Mouse (Mus musculus) left cerebral cortex, postnatal 36 days (tissue): ENCODE measurements at regions not wholly inside any gene's neighbourhood (a gene's known extent, or its start where the extent isn't known, plus 50 kb on each side); places are given as distances from the start of the nearest gene placed in this dataset.

Experiments used
- DNase-seq, 2 experiments: peaks; one replicate each; pipeline ENCODE4 v3.0.0; 2021 to 2022; ENCODE audit warnings: low spot score in 2 of 2, mixed read lengths in 1 of 2
- intact Hi-C: fragments of 180-260 bp; cut with DNase I; formaldehyde crosslinking; loops from one replicate; pipeline ENCODE4 v1.15.1; 2025

DNA sequence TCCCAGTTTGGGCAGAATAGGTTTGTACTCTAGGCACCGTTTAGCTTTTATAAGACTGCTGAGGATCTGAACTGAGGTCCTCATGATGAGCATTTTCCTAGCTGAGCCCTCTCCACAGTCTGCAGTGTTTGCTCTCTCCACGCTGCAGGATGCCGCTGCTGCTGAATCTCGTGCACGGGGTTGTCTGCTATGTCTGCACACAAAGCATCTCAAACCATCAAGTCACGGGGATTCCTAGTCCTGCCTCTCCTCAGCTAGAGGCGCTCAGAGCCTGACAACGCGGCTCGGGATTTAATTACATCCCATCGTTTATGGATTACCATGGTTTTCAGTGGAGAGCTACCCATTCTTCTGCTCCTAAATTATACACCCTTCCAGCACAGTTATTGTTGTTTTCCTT, 175.6 kb downstream of the Rnf144b start:
- intact Hi-C loops: no loop called here
- DNase-seq: no peak

DNA sequence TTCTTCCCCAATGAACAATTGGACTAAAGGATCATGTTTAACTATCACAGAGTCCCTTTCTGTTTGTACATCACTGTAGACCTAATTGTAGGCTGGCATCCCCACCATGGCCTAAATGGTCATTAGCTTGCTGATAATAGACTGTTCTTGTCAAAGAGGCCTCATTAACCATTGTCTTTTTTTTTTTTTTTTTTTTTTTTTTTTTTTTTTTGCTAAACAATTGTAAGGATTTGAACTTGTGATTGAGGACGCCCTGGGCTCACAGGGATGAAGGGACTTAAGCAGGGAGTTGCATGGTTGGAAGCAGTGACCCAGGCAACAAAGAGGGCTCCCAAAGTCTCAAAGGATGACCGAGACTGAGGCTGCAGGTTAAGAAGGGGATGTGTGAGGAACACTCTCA, 178.0 kb downstream of the Rnf144b start:
- intact Hi-C loops: no loop called here
- no peak for DNase-seq

- no peak for DNase-seq
- intact Hi-C loops: loop anchor here (1.0 kb wide), 1 partner anchor 1163 kb away; no protein-coding TSS in a partner anchor
Measured at GRCm38 (mm10) chr13:47301070-47301469, 178.6 kb downstream of the Rnf144b start.

DNA sequence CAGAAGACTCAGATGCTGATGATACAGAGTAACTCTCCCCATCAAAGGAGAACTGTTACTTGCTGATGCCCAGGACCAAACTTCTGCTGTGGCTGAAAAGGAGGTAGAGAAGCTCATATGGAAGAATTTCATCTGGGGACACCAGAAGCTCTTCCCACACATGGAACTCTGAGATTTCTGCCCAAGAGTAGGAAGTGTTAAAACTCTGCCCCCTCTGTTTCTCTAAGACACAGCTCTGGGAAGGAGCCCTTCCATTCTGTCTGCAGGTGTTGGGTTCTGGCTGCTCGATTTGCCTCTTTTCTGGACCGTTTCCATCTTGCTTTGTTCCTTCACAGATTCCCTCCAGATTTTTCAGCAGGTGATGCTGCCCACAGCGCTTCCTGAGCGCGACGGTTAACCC, 187.0 kb downstream of the Rnf144b start:
- peak in 1 of 2 experiments; percentile 23 for DNase-seq
- intact Hi-C loops: no loop called here

GRCm38 (mm10) chr13:47310751-47311202, 188.3 kb downstream of the Rnf144b start:
- no peak for DNase-seq
- intact Hi-C loops: no loop called here

DNA sequence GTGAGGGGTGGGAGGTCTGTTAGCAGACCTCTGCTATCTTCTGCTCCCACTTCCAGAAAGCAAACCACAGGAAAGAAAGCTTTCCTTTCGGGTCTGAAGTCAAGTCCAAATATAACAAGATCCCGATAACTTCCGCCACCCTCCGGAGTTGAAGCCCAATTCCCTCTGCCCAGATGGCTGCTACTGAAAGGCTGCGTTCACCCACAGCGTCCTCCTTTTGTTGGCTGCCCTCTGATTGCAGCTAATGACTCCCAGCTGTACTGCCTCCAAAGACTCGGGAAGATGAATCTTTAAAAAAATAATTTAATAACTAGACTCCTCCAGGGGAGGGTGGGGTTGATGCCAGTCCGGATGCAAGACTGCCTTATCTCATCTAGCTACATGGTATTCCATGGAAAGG, 197.1 kb downstream of the Rnf144b start:
- no peak for DNase-seq
- intact Hi-C loops: no loop called here

GRCm38 (mm10) chr13:47321876-47322275, 199.4 kb downstream of the Rnf144b start:
- intact Hi-C loops: no loop called here
- no peak for DNase-seq

GRCm38 (mm10) chr13:47335996-47336684, 213.7 kb downstream of the Rnf144b start:
- intact Hi-C loops: no loop called here
- DNase-seq: peak; percentile 44

- DNase-seq: peak; percentile 26 to 35
- intact Hi-C loops: no loop called here
Measured at GRCm38 (mm10) chr13:47336865-47337441, 214.5 kb downstream of the Rnf144b start.

GRCm38 (mm10) chr13:47339411-47339810, 217.0 kb downstream of the Rnf144b start:
- intact Hi-C loops: no loop called here
- DNase-seq: no peak

DNA sequence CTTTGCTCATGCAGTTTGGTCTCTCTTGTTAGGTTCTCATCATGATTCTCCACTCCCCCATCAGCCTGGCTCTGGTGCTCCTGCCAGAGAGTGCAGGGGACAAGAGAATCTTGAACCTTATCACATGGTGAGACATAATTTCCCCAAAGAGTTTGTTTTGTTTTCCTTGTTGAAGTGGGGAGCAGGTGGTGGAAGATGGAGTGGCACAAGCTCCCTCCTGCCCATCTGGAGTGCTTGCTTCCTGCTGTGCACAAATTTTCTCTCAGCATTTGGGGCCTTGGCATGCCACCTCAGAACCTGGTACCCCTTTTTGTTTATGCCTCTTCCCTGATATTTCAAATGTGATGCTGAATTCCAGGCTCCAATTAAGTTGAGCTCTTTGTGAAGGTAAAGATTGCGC, 219.9 kb downstream of the Rnf144b start:
- intact Hi-C loops: no loop called here
- no peak for DNase-seq

- intact Hi-C loops: loop anchor here (5.0 kb wide), 1 partner anchor 927 kb away; no protein-coding TSS in a partner anchor
Measured at GRCm38 (mm10) chr13:47345576-47345975, 223.1 kb downstream of the Rnf144b start.

DNA sequence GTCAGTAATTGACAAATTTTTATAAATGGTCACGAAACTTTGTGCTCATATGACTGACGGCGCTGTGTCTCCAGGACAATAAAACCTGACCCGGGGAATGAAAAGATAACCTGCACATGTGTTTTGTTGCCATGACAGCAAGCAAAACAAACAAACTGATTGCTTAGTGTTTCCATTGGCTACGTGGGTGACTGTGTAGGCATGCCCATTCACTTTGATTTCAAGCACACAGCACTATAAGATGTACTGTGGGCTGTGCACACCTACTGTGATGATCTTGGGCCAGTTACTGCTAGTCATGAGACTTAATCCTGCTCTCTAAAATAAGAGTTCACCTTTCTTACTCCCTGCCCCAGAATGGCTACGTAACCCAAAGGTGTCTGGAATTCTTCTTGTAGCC, 225.4 kb downstream of the Rnf144b start:
- intact Hi-C loops: loop anchor here (1.0 to 5.0 kb wide), 2 partner anchors 924 to 1115 kb away; no protein-coding TSS in a partner anchor

More at GRCm38 (mm10) chr13:47345576-47345975, 223.1 kb downstream of the Rnf144b start:
- no peak for DNase-seq

DNA sequence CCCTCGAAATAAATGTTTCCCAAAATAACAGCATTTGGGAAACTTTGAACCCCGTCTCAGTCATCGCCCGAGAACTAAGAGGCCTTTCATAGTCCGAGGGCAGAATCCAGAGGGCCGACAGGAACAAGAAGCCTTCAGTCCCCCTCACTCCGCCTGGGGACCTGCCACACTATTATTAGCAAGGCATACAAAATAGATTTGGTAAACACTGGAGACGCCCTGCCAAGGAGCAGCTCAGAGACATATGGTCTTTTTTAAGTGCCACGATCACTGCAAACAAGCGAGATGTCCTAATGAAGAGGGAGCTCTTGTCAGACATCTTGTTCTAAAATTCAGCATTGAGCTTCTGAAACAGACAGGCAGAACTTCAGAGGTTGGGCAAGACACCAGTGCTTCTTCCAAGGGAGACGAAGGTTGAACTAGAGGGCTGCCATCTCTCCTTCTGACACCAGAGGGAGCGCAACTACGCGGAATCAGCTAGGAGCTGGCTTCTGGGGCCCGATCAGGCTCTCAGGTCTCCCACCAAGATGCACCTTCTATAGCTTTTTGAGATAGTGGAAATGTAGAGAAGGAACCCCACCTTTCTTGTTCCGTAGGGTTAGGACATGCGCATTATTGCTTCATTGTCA, 226.2 kb downstream of the Rnf144b start:
- intact Hi-C loops: loop anchor here (1.0 to 5.0 kb wide), 2 partner anchors 924 to 1115 kb away; no protein-coding TSS in a partner anchor
- DNase-seq: peak; percentile 68 to 72

More for the DNA sequence above, 225.4 kb downstream of the Rnf144b start:
- no peak for DNase-seq

DNA sequence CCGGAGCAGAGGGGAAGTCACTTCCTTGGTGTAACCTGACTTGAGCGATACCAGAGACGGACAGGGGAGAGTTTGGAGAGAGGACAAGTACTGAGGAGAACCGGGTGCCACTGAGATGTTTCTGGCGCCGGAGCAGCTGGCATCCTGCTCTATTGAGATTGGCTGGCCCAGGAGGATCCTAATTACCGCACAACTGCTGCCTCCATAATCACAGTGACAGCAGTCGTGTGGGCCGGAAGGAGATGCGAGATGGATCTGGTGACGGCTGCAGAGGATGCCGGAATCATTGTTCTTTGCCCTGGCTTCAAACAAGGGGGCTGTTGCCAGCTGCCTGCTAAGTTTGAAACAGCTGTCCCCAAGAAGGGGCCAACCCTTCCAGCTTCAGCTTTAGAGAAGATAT, 232.0 kb downstream of the Rnf144b start:
- peak in 1 of 2 experiments; percentile 10 for DNase-seq

GRCm38 (mm10) chr13:47355169-47355568, 232.7 kb downstream of the Rnf144b start:
- no peak for DNase-seq
- intact Hi-C loops: no loop called here

More for the DNA sequence above, 232.0 kb downstream of the Rnf144b start:
- intact Hi-C loops: no loop called here

DNA sequence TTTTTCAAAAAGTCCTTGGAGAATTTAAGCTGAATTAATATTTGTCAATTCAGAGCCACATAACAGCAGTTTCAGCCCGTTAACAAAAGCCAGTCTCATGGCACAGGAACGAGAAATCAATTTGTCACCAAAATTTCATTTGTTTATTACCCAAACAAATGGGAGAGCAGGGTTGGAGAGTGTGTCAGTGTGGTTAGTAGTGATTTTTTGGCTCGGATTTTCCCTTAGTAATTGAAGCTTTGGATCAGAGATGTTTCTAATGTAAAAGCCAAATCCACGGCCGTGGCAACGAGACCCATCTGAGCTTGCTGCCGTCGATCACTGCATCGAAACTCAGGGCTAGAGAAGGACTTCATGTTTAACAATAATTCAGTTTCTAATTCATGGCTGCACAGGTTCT, 236.5 kb downstream of the Rnf144b start:
- intact Hi-C loops: no loop called here
- no peak for DNase-seq

DNA sequence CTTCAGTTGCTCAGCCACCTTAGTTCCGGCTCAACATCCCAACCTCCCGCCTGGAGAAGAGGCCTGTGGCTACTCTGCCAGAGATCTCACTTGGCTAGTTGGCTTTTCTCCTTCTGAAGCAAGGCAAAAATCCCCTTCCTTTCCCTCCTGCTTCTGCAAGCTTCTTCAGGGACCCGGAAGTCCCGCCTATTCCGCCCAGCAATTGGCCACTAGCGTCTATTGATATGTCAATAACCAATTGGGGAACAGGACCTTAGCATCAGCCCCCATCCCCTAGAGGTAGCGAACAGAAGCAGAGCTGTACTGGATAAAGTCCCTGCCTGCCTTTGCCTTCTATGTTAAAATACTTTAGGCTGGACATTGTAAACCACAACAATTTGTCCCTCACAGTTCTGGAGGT, 243.3 kb downstream of the Rnf144b start:
- no peak for DNase-seq
- intact Hi-C loops: no loop called here

GRCm38 (mm10) chr13:47368041-47368823, 245.8 kb downstream of the Rnf144b start:
- intact Hi-C loops: no loop called here
- DNase-seq: no peak

DNA sequence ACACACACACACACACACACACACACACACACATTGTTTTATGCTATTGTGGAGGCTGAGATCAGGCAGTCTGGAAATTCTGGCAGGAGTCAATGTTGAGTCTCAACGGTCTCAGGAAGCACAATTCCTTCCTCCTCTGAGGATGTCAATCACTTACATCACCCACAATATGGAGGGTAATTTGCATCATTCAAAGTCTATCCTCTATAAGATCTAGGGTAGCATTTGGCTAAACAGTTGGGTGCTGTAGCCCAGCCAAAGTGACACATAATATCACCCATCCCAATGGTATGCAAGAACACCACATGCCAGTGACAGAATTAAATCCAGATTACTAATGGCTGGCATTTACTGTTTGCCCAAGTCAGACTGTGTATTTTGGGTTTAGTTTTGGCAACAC, 252.1 kb downstream of the Rnf144b start:
- no peak for DNase-seq
- intact Hi-C loops: no loop called here
